Mouse (Mus musculus) ES-E14 (cell line): ENCODE measurements at regions not wholly inside any gene's neighbourhood (a gene's known extent, or its start where the extent isn't known, plus 50 kb on each side); places are given as distances from the start of the nearest gene placed in this dataset.

ENCODE experiments used
- ZC3H11A ChIP-seq: IDR thresholded peaks from 2 replicates; pipeline ENCODE4 v1.6.1; 2012; ENCODE audit warnings: low read depth, mild to moderate bottlenecking, inconsistent platforms, low read length, borderline replicate concordance
- ZNF384 ChIP-seq: IDR thresholded peaks from 2 replicates; pipeline ENCODE4 v1.6.1; 2012; ENCODE audit warnings: low read depth, low read length, inconsistent platforms

GRCm38 (mm10) chr7:136556436-136556835 lies 338.0 kb upstream of the Mgmt start:
- TF ChIP-seq ZNF384 (no peak), ZC3H11A (no peak)
